Mouse (Mus musculus): Measurements from ENCODE around the gene Ints3.

The Ints3 gene

DNA sequence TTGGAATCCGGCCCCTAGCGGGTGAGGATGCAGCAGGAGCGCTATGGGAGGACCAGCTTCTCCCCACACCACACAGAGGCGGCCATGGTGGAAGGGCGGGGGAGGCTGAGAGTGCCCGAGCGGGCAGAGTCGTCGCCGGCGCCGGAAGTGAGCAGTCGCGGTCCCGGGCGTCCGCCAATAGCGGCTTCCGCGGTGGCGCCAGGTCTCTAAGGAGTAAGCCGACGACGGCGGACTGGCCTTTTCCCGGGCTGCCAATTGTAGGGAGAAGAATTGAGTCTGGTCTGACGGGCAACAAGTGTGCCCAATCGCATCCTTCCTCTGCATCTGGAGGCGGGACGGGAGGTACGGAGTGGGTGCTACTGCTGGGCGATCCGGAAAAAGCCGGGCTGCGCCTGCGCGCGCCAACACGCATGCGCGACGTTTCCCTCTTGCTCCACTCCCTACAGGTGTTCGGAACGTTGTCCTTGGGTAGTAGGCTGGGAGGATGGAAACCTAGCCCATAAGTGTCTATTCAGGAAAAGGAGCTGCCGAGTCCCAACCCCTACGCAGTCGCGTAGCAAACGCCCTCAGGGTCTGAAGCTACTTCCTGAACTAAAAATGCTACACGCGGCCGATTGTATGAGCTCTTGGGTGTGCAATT, at the start of gene Ints3:
Ints3 (minus strand) TSS at position 242 of the 640 bp plus-strand sequence.
- peak; percentile 100 for DNase-seq (ENCODE audit: low read depth, low spot score)

- peak; percentile 99 for DNase-seq (ENCODE audit: low read depth, low spot score)
Observed at GRCm38 (mm10) chr3:90475831-90476611, 42.6 kb upstream of the Ints3 start, which contains the start of gene Ilf2. Gene Ilf2, plus strand, starts transcription at chr3:90476126.

DNA sequence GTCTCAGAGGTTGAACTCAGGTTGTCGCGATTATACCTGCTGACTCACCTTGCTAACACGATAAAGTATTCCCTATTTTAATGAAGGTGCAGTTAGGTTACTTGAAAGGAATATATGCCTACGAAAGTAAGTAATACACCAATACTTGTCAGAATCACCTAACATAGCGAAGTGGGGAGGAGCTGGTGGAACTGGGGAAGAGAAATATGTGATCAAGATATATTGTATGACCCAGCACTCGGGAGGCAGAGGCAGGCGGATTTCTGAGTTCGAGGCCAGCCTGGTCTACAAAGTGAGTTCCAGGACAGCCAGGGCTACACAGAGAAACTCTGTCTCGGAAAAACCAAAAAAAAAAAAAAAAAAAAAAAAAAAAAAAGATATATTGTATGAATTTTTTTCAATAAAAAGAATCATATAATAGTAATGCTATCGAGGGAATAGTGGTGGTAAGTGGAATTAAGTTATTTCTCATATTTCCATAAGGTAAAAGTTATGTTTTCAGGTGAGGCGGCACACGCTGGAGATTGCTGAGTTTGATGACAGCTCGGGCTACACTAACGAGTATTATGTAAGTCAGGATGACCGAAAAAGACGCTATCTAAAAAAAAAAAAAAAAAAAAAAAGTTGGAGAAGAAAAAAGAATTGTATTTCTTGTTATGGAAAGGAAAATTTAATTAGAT, 41.9 kb upstream of the Ints3 start:
- DNase-seq (ENCODE audit: low read depth, low spot score): peak; percentile 38

DNA sequence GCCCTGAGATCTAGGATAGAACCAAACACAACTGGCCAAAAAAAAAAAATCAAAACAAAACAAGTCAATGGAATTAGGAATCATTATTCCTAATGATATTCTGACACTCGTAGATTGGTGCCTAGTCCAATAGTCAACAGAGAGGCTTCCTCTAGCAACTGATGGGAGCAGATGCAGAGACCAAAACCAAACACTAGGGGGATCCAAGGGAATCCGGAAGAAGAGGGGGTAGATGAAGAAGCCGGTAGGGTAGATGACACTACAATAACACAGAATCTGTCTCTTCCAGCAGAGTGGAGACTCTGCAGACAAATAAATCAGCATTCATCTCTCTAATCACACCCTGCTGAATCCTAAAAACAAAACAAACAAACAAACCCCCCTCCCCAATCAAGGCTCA, 38.8 kb upstream of the Ints3 start:
- peak; percentile 64 for DNase-seq (ENCODE audit: low read depth, low spot score)

GRCm38 (mm10) chr3:90467618-90468300, 34.3 kb upstream of the Ints3 start:
- no peak for DNase-seq (ENCODE audit: low read depth, low spot score)

DNA sequence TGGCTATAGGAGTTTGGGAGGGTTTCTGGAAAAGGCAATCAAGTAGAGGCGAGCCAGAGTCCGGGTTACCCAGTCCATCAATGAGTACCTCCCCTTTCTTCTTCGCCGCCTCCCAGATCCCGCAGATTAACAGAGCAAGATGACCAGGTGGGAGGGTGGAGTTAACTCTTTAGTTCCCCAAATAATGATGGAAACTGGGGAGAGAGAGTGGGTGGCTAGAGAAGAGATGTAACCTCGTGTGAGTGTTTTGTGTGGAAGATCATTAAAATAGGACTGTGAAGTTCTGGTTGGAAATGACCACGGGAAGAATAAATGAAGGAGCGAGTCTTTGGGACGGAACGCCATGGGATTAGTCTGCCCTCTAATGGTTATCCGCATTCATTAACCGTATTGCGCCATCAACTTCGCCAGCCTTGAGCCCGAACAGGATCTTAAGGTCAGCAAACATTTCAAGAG, 32.9 kb upstream of the Ints3 start:
- DNase-seq (ENCODE audit: low read depth, low spot score): peak; percentile 86

DNA sequence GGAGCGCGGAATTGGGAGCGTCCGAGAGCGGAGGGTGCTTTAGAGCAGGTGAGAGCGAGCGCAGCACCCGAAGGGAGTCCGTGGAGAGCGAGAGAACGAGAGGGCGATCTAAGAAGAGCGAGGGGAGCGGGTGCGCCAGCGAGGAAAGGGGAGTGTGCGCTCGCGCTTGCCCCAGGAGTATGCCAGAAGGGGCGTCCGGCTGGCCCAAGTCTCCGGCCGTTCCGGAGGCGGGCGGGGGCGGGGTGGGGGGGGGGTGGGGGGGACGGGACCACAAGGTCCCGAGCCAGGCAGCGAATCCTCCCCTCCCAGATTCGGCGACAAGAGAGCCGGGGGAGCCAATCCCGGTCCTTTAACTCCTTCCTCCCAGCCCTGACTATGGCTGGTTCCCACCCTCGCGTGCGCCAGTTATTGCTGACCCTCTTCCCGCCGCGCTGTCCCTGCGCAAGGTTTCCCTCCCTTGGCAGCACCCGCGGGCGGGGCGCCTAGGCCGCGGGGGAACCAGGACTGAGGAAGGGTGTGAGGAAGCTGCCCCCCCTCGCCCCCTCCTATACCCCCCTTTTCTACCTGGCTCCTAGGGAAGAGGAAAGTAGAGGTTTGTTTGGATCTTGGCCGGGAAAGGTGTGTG, 32.4 kb upstream of the Ints3 start, which contains the start of gene Npr1:
Npr1 (minus strand) TSS at position 181 of the 625 bp plus-strand sequence.
- DNase-seq (ENCODE audit: low read depth, low spot score): no peak

DNA sequence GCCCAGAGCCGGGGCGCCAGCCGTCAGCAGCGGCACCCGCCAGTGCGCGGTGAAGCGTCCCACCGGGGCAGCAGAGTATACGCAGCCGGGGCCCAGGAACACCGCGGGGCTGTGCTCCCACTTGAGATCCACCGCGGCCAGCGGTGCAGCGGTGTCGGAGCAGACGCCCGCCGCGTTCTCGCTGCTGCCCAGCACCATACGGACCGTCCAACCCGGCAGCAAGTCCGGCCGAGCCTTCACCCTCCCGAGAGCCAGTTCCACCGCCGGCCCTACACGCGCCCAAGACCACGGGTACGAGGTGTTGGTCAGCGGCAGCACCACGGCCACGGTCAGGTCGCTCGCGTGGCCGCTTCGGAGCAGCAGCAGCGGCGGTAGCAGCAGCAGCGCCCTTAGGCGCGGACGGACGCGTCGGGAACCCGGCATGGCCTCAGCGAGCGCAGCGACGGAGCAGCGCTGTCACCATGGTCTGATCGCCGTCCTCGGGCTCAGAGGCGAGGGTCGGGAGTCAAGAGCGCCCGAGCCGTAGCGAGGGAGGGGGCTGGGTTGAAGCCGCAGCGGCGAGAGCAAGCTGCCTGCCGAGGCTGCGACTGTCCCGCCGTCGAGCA, 31.8 kb upstream of the Ints3 start:
- peak; percentile 22 for DNase-seq (ENCODE audit: low read depth, low spot score)

DNA sequence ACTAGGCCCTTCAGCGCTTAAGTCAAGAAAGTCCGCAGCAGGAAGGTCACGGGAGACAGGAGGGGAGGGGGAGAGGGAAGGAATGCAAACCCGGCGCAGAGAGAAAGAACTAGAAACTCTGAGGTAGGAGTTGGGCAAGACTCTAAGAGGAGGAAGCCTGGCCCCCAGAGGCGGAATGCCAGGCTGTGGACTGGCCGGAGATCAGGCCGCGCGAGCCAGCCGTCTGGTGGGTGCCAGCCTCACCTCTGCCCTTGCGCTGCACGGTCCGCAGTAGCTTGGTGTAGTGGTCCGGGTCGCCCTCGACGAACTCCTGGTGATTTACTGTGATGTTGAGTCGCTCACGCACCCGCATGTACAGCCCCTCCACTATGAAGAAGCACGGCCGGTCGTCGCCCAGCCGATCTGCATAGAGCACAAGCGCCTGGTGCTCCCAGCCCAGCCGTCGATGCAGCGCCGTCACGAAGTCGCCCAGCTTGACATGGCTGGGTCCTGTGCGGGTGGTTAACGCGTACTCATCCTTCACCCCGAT, 31.2 kb upstream of the Ints3 start:
- no peak for DNase-seq (ENCODE audit: low read depth, low spot score)

GRCm38 (mm10) chr3:90462579-90462978, 29.2 kb upstream of the Ints3 start:
- DNase-seq (ENCODE audit: low read depth, low spot score): no peak

DNA sequence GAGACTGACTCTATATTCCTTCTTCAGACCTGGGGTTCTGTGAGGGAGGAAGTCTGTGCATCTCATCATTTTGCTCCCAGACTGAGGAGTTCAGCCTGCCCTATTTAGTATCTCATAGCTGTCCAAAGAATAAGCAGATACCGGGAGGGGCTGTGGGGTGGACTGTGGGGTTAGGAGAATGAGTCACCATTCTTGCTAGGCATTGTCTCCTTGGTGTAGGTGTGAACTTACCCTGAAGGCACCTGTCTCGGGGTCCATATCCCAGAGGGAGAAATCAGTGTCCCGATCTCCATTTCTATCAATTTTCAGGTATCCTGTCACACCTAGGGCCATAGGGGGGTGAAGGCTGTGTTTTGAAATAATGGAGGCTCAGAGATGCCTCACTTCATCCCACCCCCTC, 28.5 kb upstream of the Ints3 start:
- DNase-seq (ENCODE audit: low read depth, low spot score): no peak

DNA sequence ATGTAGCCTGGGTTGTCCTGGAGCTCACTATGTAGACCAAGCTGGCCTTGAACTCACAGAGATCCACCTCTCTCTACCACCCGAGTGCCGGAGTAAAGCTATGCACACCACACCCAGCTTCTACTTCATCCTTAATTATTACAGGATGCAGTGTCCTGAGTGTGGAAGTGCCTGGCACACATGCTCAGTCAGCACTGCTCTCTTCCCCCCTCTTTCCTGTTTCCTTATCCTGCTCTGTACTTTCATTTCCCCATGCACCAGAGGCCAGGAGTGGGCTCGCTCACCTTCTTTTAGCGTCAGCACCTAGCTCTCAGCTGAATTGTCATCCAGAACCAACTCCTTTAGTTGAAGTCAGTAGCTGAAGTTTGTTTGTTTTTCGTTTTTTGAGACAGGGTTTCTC, 26.9 kb upstream of the Ints3 start:
- no peak for DNase-seq (ENCODE audit: low read depth, low spot score)

DNA sequence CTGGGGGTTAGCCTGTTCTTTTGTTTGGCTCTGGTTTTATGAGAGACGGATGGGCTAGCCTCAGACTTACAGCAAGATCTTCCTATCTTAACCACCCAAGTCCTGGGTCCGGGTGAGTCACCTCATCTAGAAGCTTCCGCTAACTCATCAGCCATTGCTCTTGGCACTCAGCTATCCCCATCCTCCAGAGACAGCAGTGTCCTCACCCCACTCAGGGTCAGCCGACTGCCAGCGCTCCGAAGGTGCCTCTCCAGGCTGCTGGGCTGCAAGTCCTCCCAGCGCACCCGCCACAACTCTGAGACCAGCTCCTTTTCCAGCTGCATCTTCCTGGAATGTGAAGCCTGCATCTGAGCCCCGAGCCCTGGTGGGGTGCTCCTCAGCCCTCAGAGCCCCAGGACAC, 26.3 kb upstream of the Ints3 start:
- DNase-seq (ENCODE audit: low read depth, low spot score): no peak

DNA sequence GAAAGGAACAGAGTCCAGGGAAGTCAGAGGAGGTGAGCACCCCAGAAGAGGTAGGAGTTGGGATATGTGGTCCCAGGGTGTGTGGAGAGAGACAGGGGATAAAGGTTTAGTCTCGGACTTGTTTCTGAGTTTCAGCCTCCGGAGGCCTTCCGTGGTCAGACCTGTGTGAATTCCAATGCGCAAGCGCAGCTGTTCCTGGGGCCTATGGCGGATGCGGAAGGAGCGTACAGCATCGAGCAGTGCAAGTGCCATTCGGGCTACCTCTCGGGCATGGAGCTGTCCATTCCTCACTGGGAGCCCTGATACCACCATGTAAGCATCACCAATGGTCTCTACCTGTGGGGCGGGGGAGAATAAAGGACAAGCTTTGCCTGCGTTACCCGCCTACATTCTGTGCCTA, 21.5 kb upstream of the Ints3 start:
- DNase-seq (ENCODE audit: low read depth, low spot score): no peak

DNA sequence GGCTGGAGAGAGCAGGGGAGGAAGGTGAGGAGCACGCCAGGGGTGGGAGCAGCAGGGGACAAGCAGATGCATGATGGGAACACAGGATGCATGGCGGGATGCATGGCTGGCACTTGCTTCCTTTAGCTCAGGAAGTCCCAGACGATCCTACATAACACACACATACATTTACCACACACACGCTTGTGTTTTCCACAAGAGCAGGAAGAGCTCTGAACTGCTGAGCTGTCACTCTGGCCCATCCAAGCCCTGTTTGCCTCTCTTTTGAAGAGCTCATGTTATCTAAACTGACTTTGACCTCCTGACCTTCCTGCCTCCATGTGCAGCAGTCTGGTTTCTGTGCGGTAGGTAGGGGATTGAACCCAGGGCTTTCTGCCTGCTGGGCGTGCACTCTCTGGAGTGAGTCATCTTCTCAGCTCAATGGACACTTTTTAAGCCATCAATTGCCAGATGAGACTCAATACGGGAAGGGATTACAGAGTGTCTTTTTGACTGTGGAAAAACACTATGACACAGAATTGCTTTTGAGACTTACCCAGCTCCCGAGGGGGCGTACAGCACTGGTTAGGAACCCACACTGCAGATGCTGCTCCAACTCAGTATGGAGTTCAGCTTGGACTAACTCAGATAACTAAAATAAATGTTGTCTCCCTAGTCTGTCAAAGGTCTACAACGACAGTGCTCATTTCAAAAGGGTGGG, 18.1 kb upstream of the Ints3 start:
- peak; percentile 81 for DNase-seq (ENCODE audit: low read depth, low spot score)

DNA sequence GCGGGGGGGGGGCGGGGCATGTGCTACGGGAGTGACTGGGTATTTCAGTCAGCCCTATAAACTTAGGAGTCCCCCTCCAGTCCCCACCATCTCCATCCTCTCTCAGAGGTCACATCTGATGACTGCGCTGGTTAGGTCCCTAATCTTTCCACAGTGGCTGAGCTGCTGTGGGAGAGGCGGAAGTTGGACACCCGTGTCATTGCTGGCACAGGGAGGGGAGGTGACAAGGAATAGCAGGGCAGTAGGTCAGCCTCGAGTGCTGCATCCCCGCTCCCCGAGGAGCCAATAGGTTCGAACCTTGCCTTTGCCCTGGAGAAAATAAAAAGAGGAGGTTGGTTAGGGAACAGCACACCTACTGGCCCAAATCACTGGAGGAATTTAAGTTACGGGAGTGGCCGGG, 17.5 kb upstream of the Ints3 start:
- no peak for DNase-seq (ENCODE audit: low read depth, low spot score)

DNA sequence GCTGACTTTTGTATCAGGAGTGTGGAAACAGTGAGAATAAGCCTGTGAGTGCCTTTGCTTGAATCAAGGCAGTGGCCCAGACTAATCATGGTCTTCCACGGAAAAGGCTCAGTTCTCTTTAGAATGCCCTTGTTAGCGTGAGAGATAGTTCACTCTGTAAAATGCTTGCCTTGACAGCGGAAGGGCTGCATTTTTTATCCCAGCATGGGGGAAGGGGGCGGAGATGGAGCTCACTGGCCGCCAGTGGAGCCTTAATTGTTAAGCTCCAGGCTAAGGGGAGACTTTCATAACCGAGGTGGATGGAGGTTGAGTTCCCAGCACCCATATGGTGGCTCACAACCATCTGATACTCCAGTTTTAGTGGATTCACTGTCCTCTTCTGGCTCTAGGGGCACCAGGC, 15.2 kb upstream of the Ints3 start:
- no peak for DNase-seq (ENCODE audit: low read depth, low spot score)

- DNase-seq (ENCODE audit: low read depth, low spot score): no peak
Observed at GRCm38 (mm10) chr3:90447123-90447494, 13.7 kb upstream of the Ints3 start.

DNA sequence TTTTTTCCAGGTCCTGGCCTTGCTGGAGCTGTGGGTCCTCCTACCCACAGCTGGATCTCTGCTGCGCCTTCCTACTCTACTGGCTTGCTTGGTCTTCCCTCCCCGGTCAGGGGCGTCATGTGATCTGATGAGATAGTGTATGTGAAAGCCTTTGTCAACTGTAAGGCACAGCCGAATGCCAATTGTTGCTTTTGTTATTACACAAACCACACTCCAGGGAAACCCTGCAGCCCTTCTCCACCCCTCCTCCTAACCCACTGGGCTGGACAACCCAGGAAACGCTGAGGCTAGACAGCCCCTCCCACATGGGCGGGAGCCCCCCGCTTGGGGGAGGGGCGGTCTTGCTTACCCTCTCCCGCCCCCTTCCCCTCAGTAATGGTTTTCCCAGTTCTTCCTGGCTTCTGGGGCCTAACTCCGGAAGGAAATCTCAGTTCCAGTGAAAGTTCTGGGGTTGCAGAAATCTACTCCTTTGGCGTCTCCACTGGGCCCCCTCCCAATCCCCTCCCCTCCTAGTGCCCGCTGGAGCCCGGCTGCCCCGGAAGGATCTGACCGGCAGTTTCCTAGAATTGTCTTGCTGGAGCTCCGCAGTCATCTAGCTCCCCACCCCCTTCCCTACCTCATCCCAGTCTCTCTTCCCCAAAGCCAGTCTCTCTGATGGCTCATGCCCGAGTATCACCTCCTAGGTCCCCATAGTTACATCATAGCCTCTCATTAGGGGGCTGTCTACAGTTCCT, 13.1 kb upstream of the Ints3 start:
- peak; percentile 87 for DNase-seq (ENCODE audit: low read depth, low spot score)

Data from brain, adult 2 months (tissue).